Mouse (Mus musculus) urinary bladder, adult 2 months (tissue): ENCODE data around the gene Mamstr. TPM values are rescaled to one million over a fixed set of nuclear protein-coding genes. Genes with fewer than 3 reads are reported as not detected.

Experiments
- DNase-seq: peaks from one replicate; pipeline ENCODE4 v3.0.0; 2022; ENCODE audit warnings: low spot score
- polyA plus RNA-seq: library from polyadenylated mRNA; depleted of rRNA; stranded (reverse); fragments of >200 nt; gene quantifications from 2 replicates; pipeline ENCODE4 v1.2.3, GENCODE M21; 2012; rRNA removed

Mamstr gene
- polyA plus RNA-seq, 1 experiment, result 8.4 TPM

DNA sequence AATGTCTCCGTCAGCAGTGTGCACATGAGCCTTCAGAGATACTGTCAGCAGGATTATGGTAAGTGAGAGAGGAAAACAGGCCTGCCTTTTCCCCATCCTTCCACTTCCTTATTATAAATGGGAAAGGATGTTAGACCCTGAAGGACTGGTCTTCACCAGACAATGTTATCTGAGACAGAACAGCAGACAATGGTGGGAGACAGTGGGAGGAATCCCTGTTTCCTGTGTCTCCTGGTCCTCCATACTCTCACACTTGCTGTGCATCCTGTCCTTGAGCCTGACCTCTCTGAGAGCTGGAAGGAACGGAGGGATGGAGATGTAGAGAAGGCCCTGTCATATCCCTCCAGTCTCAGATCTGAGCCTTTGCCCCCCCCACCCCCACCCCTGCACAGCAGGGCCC lies 52.6 kb downstream of the Mamstr start:
- DNase-seq, result no peak

DNA sequence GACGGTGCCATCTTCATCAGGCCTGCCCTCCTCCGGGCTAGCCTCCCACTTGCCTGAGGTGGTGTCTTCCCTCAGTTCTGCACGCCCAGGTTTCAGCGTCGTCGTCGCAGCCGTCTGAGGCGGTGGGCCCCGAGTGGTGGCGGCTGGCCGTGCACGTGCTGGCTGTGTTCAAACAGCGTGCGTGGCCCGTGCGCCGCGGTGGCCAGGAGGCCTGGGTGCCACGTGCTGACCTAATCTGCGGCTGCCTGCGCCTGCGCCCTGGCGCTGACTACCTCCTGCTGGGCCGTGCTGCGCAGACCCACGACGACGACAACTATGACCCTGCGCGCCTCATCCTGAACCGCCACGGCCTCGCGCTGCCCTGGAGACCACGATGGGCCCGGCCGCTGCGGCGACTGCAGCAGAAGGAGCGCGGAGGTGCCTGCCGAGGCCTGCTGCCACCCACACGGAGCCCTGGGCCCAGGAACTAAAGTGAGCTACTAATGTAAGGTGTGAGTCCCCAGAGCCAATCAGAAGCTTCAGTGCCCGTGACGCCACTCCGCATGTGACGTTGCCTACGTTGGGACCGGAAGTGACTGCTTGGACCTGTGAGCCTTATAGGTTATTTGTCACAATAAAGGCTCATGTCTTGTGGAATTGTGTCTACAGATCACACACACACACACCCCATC lies 54.3 kb downstream of the Mamstr start, which contains the start of gene Sec1:
TSS of gene Sec1 (minus strand) at position 482 of the 671 bp plus-strand sequence.
- DNase-seq, result no peak

- no peak for DNase-seq
These were observed 55.3 kb downstream of the Mamstr start for GRCm38 (mm10) chr7:45695098-45695497.

Other genes with a start within 250 kb of the Mamstr start
- 364 and 412 TPM in 2 replicates for gene Snrnp70, start 244.2 kb upstream of the Mamstr start, polyA plus RNA-seq
- 0.03 and 0.07 TPM in 2 replicates for gene Kcna7, start 234.3 kb upstream of the Mamstr start, polyA plus RNA-seq
- gene Ntf5, start 226.3 kb upstream of the Mamstr start, polyA plus RNA-seq, result 2.9 and 4.2 TPM in 2 replicates
- 0.14 TPM in 1 of 2 replicates, not detected in the other for gene Lhb, start 219.2 kb upstream of the Mamstr start, polyA plus RNA-seq
- 39.3 TPM in 2 replicates for gene Gys1, start 205.1 kb upstream of the Mamstr start, polyA plus RNA-seq
- 35.8 and 41.4 TPM in 2 replicates for gene Ruvbl2, start 201.9 kb upstream of the Mamstr start, polyA plus RNA-seq
- gene Ftl1, start 180.1 kb upstream of the Mamstr start, polyA plus RNA-seq, result 1,966 and 2,293 TPM in 2 replicates
- 78.4 and 113 TPM in 2 replicates for gene Bax, start 173.1 kb upstream of the Mamstr start, polyA plus RNA-seq
- 0.43 and 0.56 TPM in 2 replicates for gene Tulp2, start 158.1 kb upstream of the Mamstr start, polyA plus RNA-seq
- 0.29 and 0.31 TPM in 2 replicates for gene Gm45808, start 153.2 kb upstream of the Mamstr start, polyA plus RNA-seq
- 5.7 and 7.7 TPM in 2 replicates for gene Dhdh, start 151.2 kb upstream of the Mamstr start, polyA plus RNA-seq
- 225 and 264 TPM in 2 replicates for gene Nucb1, start 129.6 kb upstream of the Mamstr start, polyA plus RNA-seq
- gene Ppp1r15a, start 113.7 kb upstream of the Mamstr start, polyA plus RNA-seq, result 27.8 and 30.5 TPM in 2 replicates
- gene Plekha4, start 113.6 kb upstream of the Mamstr start, polyA plus RNA-seq, result 11.7 and 14.3 TPM in 2 replicates
- 23.3 and 24.5 TPM in 2 replicates for gene Hsd17b14, start 85.1 kb upstream of the Mamstr start, polyA plus RNA-seq
- gene Bcat2, start 69.8 kb upstream of the Mamstr start, polyA plus RNA-seq, result 48.1 and 58.5 TPM in 2 replicates
- gene Fgf21, start 24.5 kb upstream of the Mamstr start, polyA plus RNA-seq, result not detected in 2 replicates
- gene Fut1, start 22.7 kb upstream of the Mamstr start, polyA plus RNA-seq, result 0.04 TPM in 1 of 2 replicates, not detected in the other
- 0.23 and 0.27 TPM in 2 replicates for gene Izumo1, start 18.2 kb upstream of the Mamstr start, polyA plus RNA-seq
- gene Rasip1, start 12.5 kb upstream of the Mamstr start, polyA plus RNA-seq, result 7.3 and 11.8 TPM in 2 replicates
- gene Fut2, start 26.4 kb downstream of the Mamstr start, polyA plus RNA-seq, result 1.8 and 3.3 TPM in 2 replicates
- 0.06 and 0.08 TPM in 2 replicates for gene Ntn5, start 44.0 kb downstream of the Mamstr start, polyA plus RNA-seq
- gene Sec1, start 54.4 kb downstream of the Mamstr start, polyA plus RNA-seq, result 0.09 and 0.14 TPM in 2 replicates
- 25.0 and 29.8 TPM in 2 replicates for gene Car11, start 59.9 kb downstream of the Mamstr start, polyA plus RNA-seq
- gene Dbp, start 65.1 kb downstream of the Mamstr start, polyA plus RNA-seq, result 335 and 503 TPM in 2 replicates
- gene Rpl18, start 75.5 kb downstream of the Mamstr start, polyA plus RNA-seq, result 594 and 906 TPM in 2 replicates
- 22.1 and 25.6 TPM in 2 replicates for gene Sphk2, start 78.0 kb downstream of the Mamstr start, polyA plus RNA-seq
- gene Fam83e, start 81.2 kb downstream of the Mamstr start, polyA plus RNA-seq, result 1.3 and 1.5 TPM in 2 replicates
- gene Spaca4, start 85.8 kb downstream of the Mamstr start, polyA plus RNA-seq, result not detected in 2 replicates
- 2.5 and 2.9 TPM in 2 replicates for gene Lmtk3, start 143.8 kb downstream of the Mamstr start, polyA plus RNA-seq
- gene Sult2b1, start 144.7 kb downstream of the Mamstr start, polyA plus RNA-seq, result 1.3 and 1.5 TPM in 2 replicates
- 61.5 and 68.7 TPM in 2 replicates for gene Cyth2, start 174.6 kb downstream of the Mamstr start, polyA plus RNA-seq
- 0.25 and 0.35 TPM in 2 replicates for gene Kcnj14, start 184.8 kb downstream of the Mamstr start, polyA plus RNA-seq
- 11.7 and 12.2 TPM in 2 replicates for gene Grwd1, start 191.0 kb downstream of the Mamstr start, polyA plus RNA-seq
- gene Kdelr1, start 232.8 kb downstream of the Mamstr start, polyA plus RNA-seq, result 221 and 243 TPM in 2 replicates
- gene Grin2d, start 238.4 kb downstream of the Mamstr start, polyA plus RNA-seq, result 1.6 and 2.4 TPM in 2 replicates